ENCODE assay signal across 10 mouse cellular contexts in genomic region chr10:9174997-9175396, GRCm38 (mm10).
A peak's percentile ranks its signal among the peaks of the same experiment; 100 is the strongest.
DNase-seq lines count a peak whose midpoint lies in the region; ATAC-seq and TF ChIP-seq lines count a peak whose summit lies in the region.
"Had no signal": no experiment of that assay in that cellular context is flagged by ENCODE, and none has a peak within 500 bp of the region (broad histone marks: within the 10 kb centered on the region; RNA-seq: fewer than 3 reads in every experiment).

No protein-coding gene starts in this region.

- no peak overlapping the region for H3K4me3 ChIP-seq in midbrain, embryonic 15.5 days
- H3K4me3 ChIP-seq in midbrain, embryonic 10.5 days, result no peak overlapping the region
- no peak overlapping the region for H3K4me3 ChIP-seq in stomach, postnatal 0 days (ENCODE audit: low read depth, low read length)

- TF ChIP-seq CTCF in stomach, postnatal 0 days (IDR thresholded peaks at IDR 0.05; ENCODE audit: low read depth), result peak; percentile 78

- intact Hi-C loops in heart, postnatal 10 days (cut with DNase I), result loop anchor here (5.0 to 10.0 kb wide), 2 partner anchors 502 to 580 kb away; partner anchors contain the start of gene Samd5
- intact Hi-C loops in heart, postnatal 36 days (cut with DNase I), result no loop called here

- 77% methylated on average over 3 of the region's 3 CpGs for WGBS in midbrain, embryonic 15.5 days
- WGBS in midbrain, embryonic 10.5 days, result 60% methylated on average over 3 of the region's 3 CpGs
- 62% methylated on average over 3 of the region's 3 CpGs for WGBS in stomach, postnatal 0 days

- H3K27ac ChIP-seq in midbrain, embryonic 15.5 days, result no peak overlapping the region
- no peak overlapping the region for H3K27ac ChIP-seq in midbrain, embryonic 10.5 days (replicated peaks)
- H3K27ac ChIP-seq in stomach, postnatal 0 days (replicated peaks), result no peak overlapping the region

- no peaks in the 10 kb centered on the region for H3K9me3 ChIP-seq in midbrain, embryonic 15.5 days
- no peaks in the 10 kb centered on the region for H3K9me3 ChIP-seq in midbrain, embryonic 10.5 days (replicated peaks)
- no peaks in the 10 kb centered on the region for H3K9me3 ChIP-seq in stomach, postnatal 0 days (ENCODE audit: control insufficient read depth, low read length)

- H3K27me3 ChIP-seq in midbrain, embryonic 15.5 days (replicated peaks), result no peaks in the 10 kb centered on the region
- H3K27me3 ChIP-seq in midbrain, embryonic 10.5 days (ENCODE audit: low read depth, poor library complexity, severe bottlenecking), result no peaks in the 10 kb centered on the region
- H3K27me3 ChIP-seq in stomach, postnatal 0 days (ENCODE audit: control insufficient read depth, insufficient read depth, low read length), result no peaks in the 10 kb centered on the region

- TF ChIP-seq EP300 in stomach, postnatal 0 days (optimal IDR thresholded peaks at IDR 0.05), result no peak

- peak; percentile 7 for DNase-seq in heart, postnatal 10 days
- no peak for DNase-seq in heart, postnatal 36 days
- no peak for DNase-seq in midbrain, embryonic 10.5 days (ENCODE audit: low spot score)
- DNase-seq in forelimb bud, embryonic 11.5 days (ENCODE audit: low read depth, low spot score), result peak; percentile 17
- DNase-seq in stomach, postnatal 0 days (ENCODE audit: low spot score), result peak; percentile 39
- DNase-seq in Muller cell, postnatal 12 days (ENCODE audit: inconsistent ontology term), result no peak
- DNase-seq: cerebellum, adult 18-20 months; gastrocnemius, postnatal 36 days had no signal

- H3K36me3 ChIP-seq in midbrain, embryonic 15.5 days (replicated peaks), result no peaks in the 10 kb centered on the region
- H3K36me3 ChIP-seq in midbrain, embryonic 10.5 days, result no peaks in the 10 kb centered on the region
- no peaks in the 10 kb centered on the region for H3K36me3 ChIP-seq in stomach, postnatal 0 days (ENCODE audit: control insufficient read depth, insufficient read depth, low read length)

- H3K4me1 ChIP-seq in midbrain, embryonic 15.5 days, result no peaks in the 10 kb centered on the region
- no peaks in the 10 kb centered on the region for H3K4me1 ChIP-seq in midbrain, embryonic 10.5 days
- H3K4me1 ChIP-seq in stomach, postnatal 0 days (replicated peaks; ENCODE audit: control insufficient read depth, insufficient read depth), result no peaks in the 10 kb centered on the region

- ATAC-seq in midbrain, embryonic 15.5 days (replicated peaks), result 0 out of 2 replicates have a peak, but pooled peaks have one; percentile 30
- no peak for ATAC-seq in stomach, postnatal 0 days (ENCODE audit: low FRiP score, low TSS enrichment)
- no peak for ATAC-seq in megakaryocyte, adult 5-6 weeks (ENCODE audit: poor library complexity, severe bottlenecking)

- H3K4me2 ChIP-seq in midbrain, embryonic 15.5 days, result no peak overlapping the region
- no peak overlapping the region for H3K4me2 ChIP-seq in stomach, postnatal 0 days (replicated peaks; ENCODE audit: low read depth)

- no peak overlapping the region for H3K9ac ChIP-seq in midbrain, embryonic 15.5 days
- no peak overlapping the region for H3K9ac ChIP-seq in stomach, postnatal 0 days (ENCODE audit: low read length)

Comparison
In these comparisons a context has a peak if more than half of its experiments do, and no peak if none do; other contexts are left out.
1. DNase-seq: peak in heart, postnatal 10 days (2 of 2), forelimb bud, embryonic 11.5 days (single experiment) and stomach, postnatal 0 days (single experiment); none in heart, postnatal 36 days (0 of 2), midbrain, embryonic 10.5 days (single experiment) and Muller cell, postnatal 12 days (single experiment).